Mouse (Mus musculus) small intestine, adult 2 months (tissue): ENCODE measurements around the gene Txnip. TPM values are rescaled to one million over a fixed set of nuclear protein-coding genes. Genes with fewer than 3 reads are reported as not detected.

Experiments used
- H3K27ac ChIP-seq: fragments of 200-500 bp; 2 replicates; pipeline ENCODE4 v1.5.1; 2012; ENCODE audit warnings: low read depth, low read length, control low read depth, inconsistent platforms; ENCODE audit not compliant: insufficient read depth
- H3K27me3 ChIP-seq: fragments of 200-500 bp; 2 replicates; pipeline ENCODE4 v1.6.1; 2012; ENCODE audit warnings: mild to moderate bottlenecking, moderate library complexity, low read length, inconsistent platforms; ENCODE audit not compliant: control insufficient read depth, insufficient read depth
- H3K36me3 ChIP-seq: fragments of 200-500 bp; 2 replicates; pipeline ENCODE4 v1.6.1; 2012; ENCODE audit warnings: mild to moderate bottlenecking, low read length, control low read depth, inconsistent platforms; ENCODE audit not compliant: control insufficient read depth, insufficient read depth
- H3K4me1 ChIP-seq: fragments of 200-500 bp; 2 replicates; pipeline ENCODE4 v1.6.1; 2012; ENCODE audit warnings: low read length, inconsistent platforms, mixed read lengths; ENCODE audit not compliant: control insufficient read depth, insufficient read depth, insufficient read length
- H3K4me3 ChIP-seq: fragments of 200-500 bp; 2 replicates; pipeline ENCODE4 v1.5.1; 2012; ENCODE audit warnings: low read depth, mild to moderate bottlenecking, control low read depth, inconsistent platforms, low read length, moderate library complexity
- CTCF ChIP-seq: fragments of 200-500 bp; IDR thresholded peaks from 2 replicates; pipeline ENCODE4 v1.5.1; 2012; ENCODE audit warnings: low read depth, mild to moderate bottlenecking, control low read depth, inconsistent platforms, low read length, moderate library complexity, mixed read lengths; ENCODE audit not compliant: insufficient replicate concordance, insufficient read length; ENCODE audit errors: extremely low read depth
- POLR2A ChIP-seq: fragments of 200-500 bp; IDR thresholded peaks from 2 replicates; pipeline ENCODE4 v1.6.1; 2012; ENCODE audit warnings: low read depth, mild to moderate bottlenecking, control low read depth, inconsistent platforms, low read length, moderate library complexity
- WGBS: fragments of 180-500 bp; shearing (Covaris S2); methylation state at CpG from one replicate; pipeline ENCODE4 v1.1.7; 2018; 5-methylcytosine and 5-hydroxymethylcytosine counted together
- polyA plus RNA-seq: library from polyadenylated mRNA; depleted of rRNA; stranded (reverse); fragments of >200 nt; gene quantifications from 2 replicates; pipeline ENCODE4 v1.2.3, GENCODE M21; 2012

The Txnip gene
- polyA plus RNA-seq, 1 experiment, result 384 TPM

DNA sequence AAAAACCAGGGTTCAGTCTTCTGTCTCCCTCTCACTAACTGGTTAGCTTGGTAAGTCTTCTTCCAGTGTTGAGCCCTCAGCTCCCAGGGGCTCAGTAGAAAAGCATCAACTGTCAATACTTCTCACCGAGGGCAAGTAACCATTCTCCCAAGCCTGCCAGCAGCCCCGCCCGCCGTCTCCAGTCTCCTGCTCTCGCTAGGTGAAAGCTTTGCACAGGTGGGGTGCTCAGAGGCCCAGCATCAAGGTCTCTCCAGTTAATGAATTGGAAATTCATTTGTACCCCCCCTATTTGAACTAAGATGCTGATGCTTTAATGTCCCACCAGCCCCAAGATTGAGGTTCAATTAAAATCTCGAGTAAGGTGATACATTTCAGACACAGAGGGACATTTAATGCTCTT, 23.4 kb downstream of the Txnip start:
- 61% methylated on average over 6 of the region's 6 CpGs for WGBS
- peaks cover 8% of the 10 kb centered on the region for H3K4me1 ChIP-seq
- TF ChIP-seq POLR2A (no peak), CTCF (no peak)

DNA sequence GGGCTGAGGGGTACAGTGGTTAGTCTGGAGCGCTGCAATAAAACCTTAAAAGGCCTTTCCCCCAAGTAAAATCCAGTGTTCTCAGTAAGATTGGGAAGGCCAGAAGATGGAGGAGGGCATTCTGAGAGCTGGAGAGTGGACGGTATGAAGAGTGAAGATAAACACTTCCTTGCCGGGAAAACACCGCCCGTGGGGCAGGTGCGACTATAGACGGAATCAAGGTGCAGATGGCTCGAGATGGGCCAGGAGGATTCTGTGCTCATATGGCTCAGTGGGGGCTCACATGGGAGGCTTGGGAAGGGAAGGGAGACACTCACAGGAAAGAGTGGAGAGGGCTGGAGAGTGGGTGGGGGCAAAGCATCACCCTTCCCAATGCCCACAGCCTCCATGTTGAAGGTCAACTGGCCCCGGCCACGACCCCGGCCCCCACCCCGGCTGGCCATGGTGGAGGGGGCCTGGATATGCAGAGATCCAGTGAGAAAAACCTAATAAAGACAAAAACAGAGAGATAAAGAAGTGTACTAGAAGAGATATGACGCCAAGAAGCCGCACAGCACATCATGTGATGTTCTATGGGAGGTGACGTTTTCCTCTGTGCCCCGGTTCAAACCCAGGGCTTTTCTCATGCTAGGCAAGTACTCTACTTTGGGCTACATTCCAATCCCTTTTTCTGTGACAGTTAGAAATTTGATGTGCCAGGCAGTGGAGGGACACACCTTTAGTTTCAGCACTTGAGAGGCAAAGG, 24.2 kb downstream of the Txnip start:
- no peak for TF ChIP-seq CTCF
- TF ChIP-seq POLR2A, result no peak
- no peak overlapping the region for H3K27ac ChIP-seq
- H3K36me3 ChIP-seq, result no peaks in the 10 kb centered on the region
- 80% methylated on average over 16 of the region's 16 CpGs for WGBS
- H3K4me3 ChIP-seq, result no peak overlapping the region
- H3K4me1 ChIP-seq, result peaks cover 8% of the 10 kb centered on the region
- no peaks in the 10 kb centered on the region for H3K27me3 ChIP-seq

More for the DNA sequence above, 23.4 kb downstream of the Txnip start:
- Histone ChIP-seq H3K27ac (no peak overlapping the region), H3K36me3 (no peaks in the 10 kb centered on the region), H3K27me3 (no peaks in the 10 kb centered on the region), H3K4me3 (no peak overlapping the region)

DNA sequence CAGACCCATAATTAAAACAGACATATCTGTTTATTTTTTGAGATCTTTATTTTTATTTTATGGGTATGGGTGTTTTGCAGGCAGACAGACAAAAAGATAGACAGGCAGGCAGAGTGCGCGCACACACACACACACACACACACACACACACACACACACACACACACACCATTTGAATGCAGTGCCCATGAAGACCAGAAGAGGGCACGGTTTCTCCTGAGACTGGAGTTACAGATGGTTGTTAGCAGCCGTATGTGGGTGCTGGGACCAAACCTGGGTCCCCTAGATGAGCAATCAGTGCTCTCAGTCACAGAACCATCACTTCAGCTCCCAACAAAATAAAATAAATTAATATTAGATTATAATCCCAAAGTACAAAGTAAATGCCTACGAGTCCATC, 25.6 kb downstream of the Txnip start:
- H3K27me3 ChIP-seq, result no peaks in the 10 kb centered on the region
- no peak overlapping the region for H3K27ac ChIP-seq
- WGBS, result 91% methylated on average over 5 of the region's 5 CpGs
- H3K36me3 ChIP-seq, result no peaks in the 10 kb centered on the region
- no peak for TF ChIP-seq CTCF
- no peak for TF ChIP-seq POLR2A
- no peak overlapping the region for H3K4me3 ChIP-seq
- peaks cover 2% of the 10 kb centered on the region; the same call in 1 of the 2 replicates for H3K4me1 ChIP-seq

DNA sequence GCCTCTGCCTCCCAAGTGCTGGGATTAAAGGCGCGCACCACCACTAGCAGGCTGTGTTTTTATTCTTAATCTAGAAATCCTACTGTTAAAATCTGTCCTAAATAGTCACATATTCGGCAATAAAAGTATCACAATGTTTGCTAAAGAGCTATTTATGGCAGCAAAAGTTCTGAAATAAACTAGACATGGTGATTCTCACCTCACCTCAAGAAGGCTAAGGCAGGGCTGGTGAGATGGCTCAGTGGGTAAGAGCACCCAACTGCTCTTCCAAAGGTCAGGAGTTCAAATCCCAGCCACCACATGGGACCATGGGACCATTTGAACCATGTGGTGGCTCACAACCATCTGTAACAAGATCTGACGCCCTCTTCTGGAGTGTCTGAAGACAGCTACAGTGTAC, 32.9 kb downstream of the Txnip start:
- Histone ChIP-seq H3K36me3 (no peaks in the 10 kb centered on the region; the same call in 1 of the 2 replicates), H3K27me3 (no peaks in the 10 kb centered on the region; the same call in 1 of the 2 replicates), H3K4me3 (no peak overlapping the region), H3K27ac (no peak overlapping the region), H3K4me1 (no peaks in the 10 kb centered on the region)
- 93% methylated on average over 4 of the region's 4 CpGs for WGBS
- TF ChIP-seq POLR2A (no peak), CTCF (no peak)

DNA sequence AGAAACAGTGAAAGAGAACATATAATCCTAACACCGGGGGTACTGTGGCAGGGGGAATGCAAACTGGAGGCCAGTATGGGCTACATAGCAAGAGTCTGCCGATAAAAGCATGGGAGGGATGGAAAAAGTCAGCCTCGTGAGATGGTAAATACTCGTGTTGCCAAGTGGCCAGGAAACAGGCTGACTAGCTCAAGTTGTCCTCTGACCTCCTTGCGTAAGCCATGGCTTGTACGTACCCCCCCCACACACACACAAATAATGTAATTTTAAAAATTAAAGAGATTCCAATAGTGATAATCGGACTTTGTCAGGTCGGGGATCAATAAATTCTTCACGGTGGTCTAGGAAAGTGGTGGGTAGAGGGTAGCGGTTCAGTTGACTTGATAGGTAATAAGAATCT, 35.6 kb downstream of the Txnip start:
- 1% methylated on average over 10 of the region's 10 CpGs for WGBS

DNA sequence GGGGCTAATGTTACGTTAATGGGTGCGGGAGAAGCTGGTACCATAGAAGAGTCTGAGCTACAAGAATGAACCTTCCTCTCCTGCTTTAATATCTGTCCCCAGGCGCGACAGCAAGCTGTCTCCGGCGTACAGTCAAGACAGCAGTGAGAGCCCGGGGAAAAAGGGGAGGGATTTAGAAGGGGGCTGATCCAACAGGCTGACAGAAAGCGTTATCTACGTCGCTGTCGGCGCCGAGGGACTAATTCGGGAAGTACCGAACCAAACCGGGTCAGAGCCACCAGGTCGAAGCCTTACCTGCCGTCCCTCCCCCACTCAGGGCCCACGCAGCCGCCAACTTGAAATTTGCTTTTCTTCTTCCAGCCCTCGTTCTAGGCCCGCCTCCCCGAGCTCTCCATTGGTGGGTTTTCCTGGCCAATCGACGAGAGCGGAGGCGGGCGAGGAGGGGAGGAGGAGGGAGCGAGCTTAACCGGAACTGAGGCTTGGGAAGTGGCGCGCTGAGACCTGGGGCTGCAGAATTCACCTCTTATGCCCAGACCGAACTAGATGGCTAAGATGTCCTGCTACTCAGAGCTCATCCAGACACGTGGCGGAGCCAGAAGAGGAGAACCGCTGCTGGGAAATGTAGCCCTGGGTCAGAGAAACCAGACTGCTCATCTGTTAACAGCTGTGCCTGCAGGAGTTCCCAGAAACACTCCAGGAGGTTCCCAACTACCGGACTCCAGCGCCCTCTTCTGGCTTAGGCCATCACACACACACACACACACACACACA, 36.2 kb downstream of the Txnip start, which contains the start of gene Polr3gl:
Gene Polr3gl, minus strand, starts transcription at position 392 of the 771 bp plus-strand sequence.
- WGBS, result 2% methylated on average over 38 of the region's 38 CpGs

More for the DNA sequence above, 35.6 kb downstream of the Txnip start:
- Histone ChIP-seq H3K36me3 (no peaks in the 10 kb centered on the region; the same call in 1 of the 2 replicates), H3K27me3 (peaks cover 24% of the 10 kb centered on the region), H3K4me3 (peak overlapping the region; percentile 97), H3K4me1 (peaks cover 7% of the 10 kb centered on the region; the same call in 1 of the 2 replicates), H3K27ac (peak overlapping the region; percentile 88)
- TF ChIP-seq POLR2A (no peak), CTCF (no peak)

More for the DNA sequence above, 36.2 kb downstream of the Txnip start, which contains the start of gene Polr3gl:
- Histone ChIP-seq H3K27ac (peak within 1 kb of the TSS; percentile 88), H3K4me1 (peaks cover 11% of the 10 kb centered on the region; the same call in 1 of the 2 replicates), H3K4me3 (peak within 1 kb of the TSS; percentile 97), H3K27me3 (peaks cover 30% of the 10 kb centered on the region), H3K36me3 (no peaks in the 10 kb centered on the region; the same call in 1 of the 2 replicates)
- TF ChIP-seq CTCF (0 out of 2 replicates have a peak, but pooled peaks have one; percentile 22), POLR2A (peak; percentile 44)
